Mouse (Mus musculus) heart, postnatal 0 days (tissue): ENCODE measurements at regions not wholly inside any gene's neighbourhood (a gene's known extent, or its start where the extent isn't known, plus 50 kb on each side); places are given as distances from the start of the nearest gene placed in this dataset.

Source experiments
- CTCF ChIP-seq: IDR thresholded peaks from 2 replicates; pipeline ENCODE4 v1.5.1; 2016; ENCODE audit warnings: antibody characterized with exemption, control low read depth, low read depth
- EP300 ChIP-seq: IDR thresholded peaks from 2 replicates; pipeline ENCODE4 v1.6.1; 2016; ENCODE audit warnings: antibody characterized with exemption, low read depth

DNA sequence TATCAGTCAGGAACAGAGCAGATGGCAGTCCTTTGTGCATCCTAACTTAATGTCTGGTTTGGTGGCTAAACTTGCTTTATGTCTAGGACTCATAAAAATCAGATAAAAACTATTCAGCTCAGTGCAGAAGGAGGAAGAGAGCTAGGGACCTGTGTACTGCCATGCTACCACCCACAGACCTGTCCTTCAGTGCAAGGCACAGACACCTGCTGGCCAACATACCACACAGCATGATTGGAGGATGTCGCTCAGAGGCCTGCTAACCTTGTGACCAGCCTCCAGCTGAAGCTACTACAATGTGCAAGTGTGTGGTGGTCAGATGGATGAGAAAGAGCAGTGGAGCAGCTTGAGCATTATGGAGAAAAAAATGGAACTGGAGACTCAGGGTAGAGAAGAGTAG is 73.0 kb upstream of the Ppp6c start:
- TF ChIP-seq CTCF (no peak), EP300 (no peak)
